Mouse (Mus musculus): ENCODE measurements around the gene Inpp5d. TPM values are rescaled to one million over a fixed set of nuclear protein-coding genes. Genes with fewer than 3 reads are reported as not detected.

Gene Inpp5d
- polyA plus RNA-seq, 1 experiment from 2014 or later, result 2.8 TPM

DNA sequence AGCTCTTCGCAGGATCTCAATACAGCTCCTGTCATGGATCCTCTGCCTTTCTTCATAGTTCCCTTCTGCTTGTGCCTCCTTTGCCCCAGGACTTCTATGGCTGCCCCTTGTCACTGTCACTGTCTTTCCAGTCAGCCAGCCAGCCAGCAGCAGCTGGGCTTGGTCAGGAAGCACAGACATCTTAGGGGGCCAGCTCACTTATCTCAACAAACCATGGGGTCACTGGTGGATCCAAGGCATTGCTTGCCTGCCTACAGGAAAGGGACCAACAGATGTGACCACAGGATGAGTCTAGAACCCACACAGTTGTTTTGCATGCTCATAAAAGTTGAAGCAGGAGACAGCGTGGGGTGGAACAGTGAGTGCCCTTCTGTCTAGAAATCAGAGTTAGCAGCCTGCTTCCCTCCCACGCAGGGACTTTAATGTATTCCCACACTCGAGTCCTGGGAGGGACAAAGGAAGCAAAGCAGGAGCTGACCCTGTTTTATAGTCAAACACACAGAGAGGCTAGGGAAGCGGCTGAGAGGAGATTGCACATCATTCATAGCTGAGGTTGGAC, 79.9 kb downstream of the Inpp5d start:
- H3K9me3 ChIP-seq (ENCODE audit: control insufficient read depth, low read length), result no peaks in the 10 kb centered on the region
- no peak overlapping the region for H3K9ac ChIP-seq (replicated peaks; ENCODE audit: low read depth, low read length)
- H3K36me3 ChIP-seq (ENCODE audit: control insufficient read depth, insufficient read depth), result no peaks in the 10 kb centered on the region
- no peak overlapping the region for H3K27ac ChIP-seq (ENCODE audit: low read length)
- H3K4me1 ChIP-seq (replicated peaks; ENCODE audit: control insufficient read depth, insufficient read depth, low read length), result no peaks in the 10 kb centered on the region
- no peak for ATAC-seq
- H3K4me3 ChIP-seq (replicated peaks; ENCODE audit: low read length), result no peak overlapping the region
- WGBS, result 79% methylated on average over 5 of the region's 5 CpGs
- no peaks in the 10 kb centered on the region for H3K27me3 ChIP-seq (replicated peaks; ENCODE audit: control insufficient read depth, insufficient read depth, low read length)
- no peak overlapping the region for H3K4me2 ChIP-seq (ENCODE audit: low read length)

DNA sequence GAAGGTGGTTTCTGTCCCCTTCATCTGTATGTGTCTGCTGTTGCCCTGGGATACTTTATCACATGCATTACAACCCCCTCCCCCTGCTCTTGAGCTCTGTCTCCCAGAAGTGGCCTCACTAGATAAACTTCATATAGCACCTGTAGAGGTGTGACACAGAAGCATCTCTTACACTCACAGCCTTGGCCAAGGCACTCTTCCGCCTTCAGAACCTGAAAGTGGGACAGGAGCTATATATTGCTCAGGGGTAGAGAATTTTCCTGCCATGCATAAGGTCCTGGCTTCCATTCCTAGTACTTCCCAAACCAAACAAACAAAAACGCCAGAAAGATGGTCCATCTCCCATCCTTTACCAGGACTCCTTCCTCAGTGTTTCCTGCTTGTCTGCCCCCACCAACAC, 84.1 kb downstream of the Inpp5d start:
- ATAC-seq, result no peak

DNA sequence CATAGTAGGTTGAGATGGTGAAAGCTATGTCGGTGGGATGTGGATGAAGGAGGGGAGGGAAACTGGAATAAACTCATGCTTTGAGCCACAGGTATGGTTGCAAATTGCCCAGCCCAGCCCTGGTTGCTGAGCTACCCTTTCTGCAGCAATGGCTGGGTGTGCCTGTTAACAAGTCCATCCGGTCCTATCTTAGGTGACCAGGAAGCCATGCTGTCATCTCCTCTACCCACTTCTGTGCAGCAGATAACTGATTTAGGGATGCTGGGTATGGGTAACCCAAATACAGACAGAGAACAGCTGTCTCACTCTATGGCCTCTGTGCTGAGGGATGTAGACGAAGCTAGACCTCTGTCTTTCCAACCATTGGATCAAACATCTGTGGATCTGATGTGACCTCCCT, 86.2 kb downstream of the Inpp5d start:
- Histone ChIP-seq H3K36me3 (ENCODE audit: control insufficient read depth, insufficient read depth) (no peaks in the 10 kb centered on the region), H3K9ac (replicated peaks; ENCODE audit: low read depth, low read length) (no peak overlapping the region), H3K4me3 (replicated peaks; ENCODE audit: low read length) (no peak overlapping the region), H3K4me2 (ENCODE audit: low read length) (no peak overlapping the region), H3K27me3 (replicated peaks; ENCODE audit: control insufficient read depth, insufficient read depth, low read length) (no peaks in the 10 kb centered on the region), H3K27ac (ENCODE audit: low read length) (no peak overlapping the region), H3K9me3 (ENCODE audit: control insufficient read depth, low read length) (no peaks in the 10 kb centered on the region), H3K4me1 (replicated peaks; ENCODE audit: control insufficient read depth, insufficient read depth, low read length) (peaks cover 9% of the 10 kb centered on the region)
- no peak for ATAC-seq
- 92% methylated on average over 3 of the region's 3 CpGs for WGBS

More for the DNA sequence above, 84.1 kb downstream of the Inpp5d start:
- H3K9ac ChIP-seq (replicated peaks; ENCODE audit: low read depth, low read length), result no peak overlapping the region
- no peaks in the 10 kb centered on the region for H3K36me3 ChIP-seq (ENCODE audit: control insufficient read depth, insufficient read depth)
- H3K27ac ChIP-seq (ENCODE audit: low read length), result no peak overlapping the region
- no peak overlapping the region for H3K4me2 ChIP-seq (ENCODE audit: low read length)
- H3K4me3 ChIP-seq (replicated peaks; ENCODE audit: low read length), result no peak overlapping the region
- H3K4me1 ChIP-seq (replicated peaks; ENCODE audit: control insufficient read depth, insufficient read depth, low read length), result peaks cover 1% of the 10 kb centered on the region; the same call in 1 of the 2 replicates
- 84% methylated on average over 2 of the region's 2 CpGs for WGBS
- no peaks in the 10 kb centered on the region for H3K27me3 ChIP-seq (replicated peaks; ENCODE audit: control insufficient read depth, insufficient read depth, low read length)
- H3K9me3 ChIP-seq (ENCODE audit: control insufficient read depth, low read length), result no peaks in the 10 kb centered on the region

DNA sequence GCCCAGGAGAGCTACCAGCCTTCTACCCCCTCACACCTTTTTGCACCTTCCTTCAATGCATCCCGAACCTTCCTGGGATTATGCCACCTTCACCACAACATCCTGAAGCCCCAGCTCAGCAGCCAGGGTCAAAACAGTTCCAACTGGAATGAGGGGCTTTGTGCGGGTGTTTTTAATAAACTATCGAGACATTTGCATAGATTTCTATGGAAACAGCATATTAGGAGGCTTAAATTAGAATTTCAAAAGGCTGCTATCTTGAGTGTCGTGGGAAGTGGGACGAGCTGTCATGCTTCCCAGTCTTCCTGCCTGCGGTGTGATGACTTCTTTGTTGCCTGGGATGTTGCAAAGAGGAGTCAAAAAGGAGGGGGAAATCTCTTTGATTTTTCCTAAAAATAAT, 88.9 kb downstream of the Inpp5d start:
- no peaks in the 10 kb centered on the region for H3K36me3 ChIP-seq (ENCODE audit: control insufficient read depth, insufficient read depth)
- peak; percentile 88 for ATAC-seq
- H3K4me2 ChIP-seq (ENCODE audit: low read length), result no peak overlapping the region
- no peak overlapping the region for H3K9ac ChIP-seq (replicated peaks; ENCODE audit: low read depth, low read length)
- H3K4me1 ChIP-seq (replicated peaks; ENCODE audit: control insufficient read depth, insufficient read depth, low read length), result peaks cover 9% of the 10 kb centered on the region
- H3K9me3 ChIP-seq (ENCODE audit: control insufficient read depth, low read length), result no peaks in the 10 kb centered on the region
- 15% methylated on average over 6 of the region's 6 CpGs for WGBS
- peak overlapping the region; percentile 88 for H3K27ac ChIP-seq (ENCODE audit: low read length)
- no peaks in the 10 kb centered on the region for H3K27me3 ChIP-seq (replicated peaks; ENCODE audit: control insufficient read depth, insufficient read depth, low read length)
- H3K4me3 ChIP-seq (replicated peaks; ENCODE audit: low read length), result no peak overlapping the region

DNA sequence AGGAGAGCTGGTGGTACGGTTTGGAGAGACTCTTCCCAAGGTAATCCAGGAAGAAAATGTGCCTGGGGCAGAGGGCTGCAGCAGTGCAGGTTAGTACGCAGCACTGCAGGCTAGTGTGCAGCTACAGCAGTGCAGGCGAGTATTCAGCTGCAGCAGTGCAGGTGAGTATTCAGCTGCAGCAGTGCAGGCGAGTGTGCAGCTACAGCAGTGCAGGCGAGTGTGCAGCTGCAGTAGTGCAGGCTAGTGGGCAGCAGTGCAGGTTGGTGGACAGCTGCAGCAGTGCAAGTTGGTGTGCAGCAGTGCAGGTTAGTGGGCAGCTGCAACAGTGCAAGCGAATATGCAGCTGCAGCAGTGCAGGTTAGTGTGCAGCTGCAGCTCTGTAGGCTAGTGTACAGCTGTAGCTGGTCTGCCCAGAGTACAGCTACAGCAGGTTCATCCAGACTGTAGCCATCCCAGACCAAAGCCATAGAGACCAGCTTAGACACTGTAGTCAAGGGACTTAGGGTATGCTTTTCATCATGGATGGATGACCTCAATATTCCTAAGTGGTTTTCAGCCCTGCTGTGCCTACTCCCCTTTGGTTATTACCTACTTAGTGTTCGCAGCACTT, 89.7 kb downstream of the Inpp5d start:
- peak overlapping the region; percentile 88 for H3K27ac ChIP-seq (ENCODE audit: low read length)
- H3K4me3 ChIP-seq (replicated peaks; ENCODE audit: low read length), result no peak overlapping the region
- no peaks in the 10 kb centered on the region for H3K9me3 ChIP-seq (ENCODE audit: control insufficient read depth, low read length)
- 70% methylated on average over 7 of the region's 7 CpGs for WGBS
- H3K27me3 ChIP-seq (replicated peaks; ENCODE audit: control insufficient read depth, insufficient read depth, low read length), result no peaks in the 10 kb centered on the region
- ATAC-seq, result peak; percentile 70
- no peaks in the 10 kb centered on the region for H3K36me3 ChIP-seq (ENCODE audit: control insufficient read depth, insufficient read depth)
- peaks cover 9% of the 10 kb centered on the region for H3K4me1 ChIP-seq (replicated peaks; ENCODE audit: control insufficient read depth, insufficient read depth, low read length)
- H3K9ac ChIP-seq (replicated peaks; ENCODE audit: low read depth, low read length), result no peak overlapping the region; the same call in 1 of the 2 replicates
- no peak overlapping the region for H3K4me2 ChIP-seq (ENCODE audit: low read length)

DNA sequence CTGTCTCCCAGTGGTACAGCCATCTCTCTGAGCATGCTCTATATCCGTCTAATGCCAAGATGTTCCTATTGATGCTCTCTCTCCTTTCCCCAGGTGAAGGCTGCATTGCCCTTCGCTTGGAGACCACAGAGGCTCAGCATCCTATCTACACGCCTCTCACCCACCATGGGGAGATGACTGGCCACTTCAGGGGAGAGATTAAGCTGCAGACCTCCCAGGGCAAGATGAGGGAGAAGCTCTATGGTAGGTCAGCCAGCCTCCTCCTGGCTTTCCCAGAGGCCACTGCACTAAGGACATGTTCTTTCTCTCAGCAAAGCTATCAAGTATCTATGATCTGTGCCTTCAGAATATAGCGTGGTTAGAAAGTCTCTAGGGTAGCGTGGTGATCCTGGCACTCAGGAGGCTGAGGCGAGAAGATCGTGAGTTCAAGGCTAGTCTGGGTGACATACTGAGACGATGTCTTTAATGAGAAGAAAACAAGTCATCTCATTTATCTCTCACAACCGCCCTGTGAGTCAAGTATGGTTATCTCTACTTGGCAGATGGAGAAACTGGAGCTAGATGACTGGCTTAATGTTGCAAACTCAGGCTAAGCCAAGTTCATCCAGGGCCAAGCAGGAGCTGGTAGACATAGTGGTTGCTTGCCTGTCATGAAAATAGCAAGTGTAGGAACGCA, 92.0 kb downstream of the Inpp5d start:
- Histone ChIP-seq H3K27ac (ENCODE audit: low read length) (no peak overlapping the region), H3K4me2 (ENCODE audit: low read length) (no peak overlapping the region), H3K9me3 (ENCODE audit: control insufficient read depth, low read length) (no peaks in the 10 kb centered on the region), H3K27me3 (replicated peaks; ENCODE audit: control insufficient read depth, insufficient read depth, low read length) (no peaks in the 10 kb centered on the region), H3K4me3 (replicated peaks; ENCODE audit: low read length) (no peak overlapping the region), H3K36me3 (ENCODE audit: control insufficient read depth, insufficient read depth) (no peaks in the 10 kb centered on the region), H3K9ac (replicated peaks; ENCODE audit: low read depth, low read length) (no peak overlapping the region), H3K4me1 (replicated peaks; ENCODE audit: control insufficient read depth, insufficient read depth, low read length) (peaks cover 9% of the 10 kb centered on the region)
- WGBS, result 88% methylated on average over 10 of the region's 10 CpGs
- ATAC-seq, result no peak

DNA sequence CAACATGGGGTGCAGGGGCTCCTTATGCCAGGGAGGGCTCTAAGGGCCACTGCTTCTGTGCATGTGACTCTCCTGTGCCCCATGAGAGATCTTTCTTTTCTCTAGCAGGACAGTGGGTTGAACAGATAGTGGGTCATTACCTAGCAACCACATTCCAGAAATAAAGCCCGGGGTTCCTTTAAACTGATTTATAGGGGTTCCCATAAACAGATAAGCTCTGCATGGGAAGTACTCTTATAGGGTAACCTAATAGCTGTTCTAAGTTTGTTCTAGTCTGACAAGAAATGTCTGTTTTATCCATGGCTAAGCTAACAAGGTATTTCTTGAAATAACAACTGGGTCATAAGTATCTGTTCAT, 92.5 kb downstream of the Inpp5d start:
- peaks cover 9% of the 10 kb centered on the region for H3K4me1 ChIP-seq (replicated peaks; ENCODE audit: control insufficient read depth, insufficient read depth, low read length)
- 98% methylated on average over 1 of the region's 1 CpGs for WGBS

DNA sequence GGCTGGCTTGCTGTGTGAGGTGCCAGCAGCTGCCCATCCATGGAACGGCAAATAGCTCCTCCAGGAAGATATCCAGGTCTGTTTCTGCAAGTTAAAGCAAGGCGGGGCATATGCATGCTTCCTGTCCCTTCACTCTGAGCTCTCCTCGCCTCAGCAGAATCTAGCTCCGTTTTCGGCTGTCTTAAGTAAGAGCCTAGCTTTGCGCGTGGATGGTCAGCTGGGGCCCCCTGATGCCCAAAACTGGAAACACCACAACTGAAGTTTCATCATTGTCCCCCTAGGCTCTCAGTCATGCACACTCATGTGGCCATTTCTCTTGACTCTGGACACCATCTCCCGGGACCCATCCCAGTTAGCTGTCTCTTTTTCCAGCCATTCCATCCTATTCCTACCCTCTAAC, 101.3 kb downstream of the Inpp5d start:
- Histone ChIP-seq H3K4me3 (replicated peaks; ENCODE audit: low read length) (no peak overlapping the region), H3K36me3 (ENCODE audit: control insufficient read depth, insufficient read depth) (no peaks in the 10 kb centered on the region), H3K27ac (ENCODE audit: low read length) (no peak overlapping the region), H3K4me1 (replicated peaks; ENCODE audit: control insufficient read depth, insufficient read depth, low read length) (no peaks in the 10 kb centered on the region), H3K9ac (replicated peaks; ENCODE audit: low read depth, low read length) (no peak overlapping the region), H3K4me2 (ENCODE audit: low read length) (no peak overlapping the region), H3K9me3 (ENCODE audit: control insufficient read depth, low read length) (no peaks in the 10 kb centered on the region), H3K27me3 (replicated peaks; ENCODE audit: control insufficient read depth, insufficient read depth, low read length) (no peaks in the 10 kb centered on the region)
- ATAC-seq, result peak; percentile 59
- 44% methylated on average over 8 of the region's 8 CpGs for WGBS

More for the DNA sequence above, 92.5 kb downstream of the Inpp5d start:
- H3K9ac ChIP-seq (replicated peaks; ENCODE audit: low read depth, low read length), result no peak overlapping the region
- no peak for ATAC-seq
- no peak overlapping the region for H3K4me3 ChIP-seq (replicated peaks; ENCODE audit: low read length)
- H3K27ac ChIP-seq (ENCODE audit: low read length), result no peak overlapping the region
- no peak overlapping the region for H3K4me2 ChIP-seq (ENCODE audit: low read length)
- H3K36me3 ChIP-seq (ENCODE audit: control insufficient read depth, insufficient read depth), result no peaks in the 10 kb centered on the region
- no peaks in the 10 kb centered on the region for H3K27me3 ChIP-seq (replicated peaks; ENCODE audit: control insufficient read depth, insufficient read depth, low read length)
- H3K9me3 ChIP-seq (ENCODE audit: control insufficient read depth, low read length), result no peaks in the 10 kb centered on the region

DNA sequence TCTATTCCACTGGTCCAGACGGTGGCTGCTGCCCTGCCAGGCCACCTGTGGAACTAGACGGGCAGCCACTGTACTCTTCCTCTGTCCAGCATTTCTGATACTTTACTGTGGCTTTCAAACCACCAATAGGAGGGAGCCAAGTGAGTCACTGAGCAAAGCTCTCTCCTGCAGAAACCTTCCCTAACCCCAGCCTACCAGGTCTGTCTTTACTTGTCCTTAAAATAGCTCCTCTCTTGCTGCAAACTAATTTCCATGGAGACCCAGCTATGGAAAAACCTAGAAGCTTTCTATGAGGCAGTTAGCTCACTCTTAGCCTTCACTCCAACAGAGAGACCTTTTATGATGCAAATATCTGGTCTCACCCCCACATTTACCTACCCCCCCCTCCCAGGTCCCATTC, 102.0 kb downstream of the Inpp5d start:
- H3K36me3 ChIP-seq (ENCODE audit: control insufficient read depth, insufficient read depth), result no peaks in the 10 kb centered on the region
- 44% methylated on average over 2 of the region's 2 CpGs for WGBS
- no peak overlapping the region for H3K4me2 ChIP-seq (ENCODE audit: low read length)
- no peaks in the 10 kb centered on the region for H3K9me3 ChIP-seq (ENCODE audit: control insufficient read depth, low read length)
- H3K27ac ChIP-seq (ENCODE audit: low read length), result no peak overlapping the region
- H3K4me3 ChIP-seq (replicated peaks; ENCODE audit: low read length), result no peak overlapping the region
- no peak for ATAC-seq
- no peaks in the 10 kb centered on the region for H3K4me1 ChIP-seq (replicated peaks; ENCODE audit: control insufficient read depth, insufficient read depth, low read length)
- no peak overlapping the region for H3K9ac ChIP-seq (replicated peaks; ENCODE audit: low read depth, low read length)
- no peaks in the 10 kb centered on the region for H3K27me3 ChIP-seq (replicated peaks; ENCODE audit: control insufficient read depth, insufficient read depth, low read length)

Measured in forebrain, embryonic 16.5 days (tissue).